Mouse (Mus musculus): ENCODE measurements around the gene Sec23b. TPM values are rescaled to one million over a fixed set of nuclear protein-coding genes. Genes with fewer than 3 reads are reported as not detected.

The Sec23b gene
- total and polyA plus RNA-seq, 2 experiments from 2014 or later = 56.7 to 64.3 TPM

DNA sequence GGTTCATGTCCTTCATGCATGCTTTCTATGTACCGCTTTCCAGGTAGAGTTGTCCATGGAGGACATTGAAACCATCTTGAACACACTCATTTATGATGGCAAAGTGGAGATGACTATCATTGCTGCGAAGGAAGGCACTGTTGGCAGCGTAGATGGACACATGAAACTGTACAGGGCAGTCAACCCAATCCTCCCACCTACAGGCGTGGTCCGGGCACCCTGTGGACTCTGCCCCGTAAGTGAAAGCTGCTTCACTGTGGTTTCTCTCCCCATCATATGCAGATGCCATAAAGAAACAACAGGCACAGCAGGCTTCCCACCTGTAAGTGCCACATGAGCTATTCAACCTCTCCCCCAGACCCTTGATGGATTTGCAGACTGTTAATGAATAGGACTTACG, 18.9 kb upstream of the Sec23b start:
- no peaks in the 10 kb centered on the region for H3K4me1 ChIP-seq (ENCODE audit: insufficient read depth)
- no peak overlapping the region for H3K27ac ChIP-seq (ENCODE audit: low read depth, low read length)
- no peak for ATAC-seq
- H3K9me3 ChIP-seq (ENCODE audit: low read length) = no peaks in the 10 kb centered on the region
- no peak for DNase-seq
- H3K27me3 ChIP-seq (ENCODE audit: insufficient read depth, low read length) = no peaks in the 10 kb centered on the region
- no peak for TF ChIP-seq CTCF (IDR thresholded peaks at IDR 0.05; ENCODE audit: low read depth)
- WGBS = 97% methylated on average over 7 of the region's 7 CpGs
- no peak overlapping the region for H3K4me3 ChIP-seq (ENCODE audit: low read depth, low read length)
- no peak overlapping the region for H3K9ac ChIP-seq
- no peak overlapping the region for H3K4me2 ChIP-seq (ENCODE audit: low read depth)
- H3K36me3 ChIP-seq (ENCODE audit: insufficient read depth) = peaks cover 65% of the 10 kb centered on the region

GRCm38 (mm10) chr2:144541246-144541645, 14.8 kb upstream of the Sec23b start:
- WGBS = 93% methylated on average over 4 of the region's 4 CpGs
- DNase-seq = peak; percentile 3
- Histone ChIP-seq H3K4me1 (ENCODE audit: insufficient read depth) (no peaks in the 10 kb centered on the region), H3K4me3 (ENCODE audit: low read depth, low read length) (no peak overlapping the region), H3K4me2 (ENCODE audit: low read depth) (no peak overlapping the region), H3K27me3 (ENCODE audit: insufficient read depth, low read length) (no peaks in the 10 kb centered on the region), H3K9me3 (ENCODE audit: low read length) (no peaks in the 10 kb centered on the region), H3K36me3 (ENCODE audit: insufficient read depth) (peaks cover 59% of the 10 kb centered on the region), H3K27ac (ENCODE audit: low read depth, low read length) (no peak overlapping the region), H3K9ac (no peak overlapping the region)
- TF ChIP-seq CTCF (IDR thresholded peaks at IDR 0.05; ENCODE audit: low read depth) = peak; percentile 34; the same call in 1 of the 2 replicates
- ATAC-seq = no peak

DNA sequence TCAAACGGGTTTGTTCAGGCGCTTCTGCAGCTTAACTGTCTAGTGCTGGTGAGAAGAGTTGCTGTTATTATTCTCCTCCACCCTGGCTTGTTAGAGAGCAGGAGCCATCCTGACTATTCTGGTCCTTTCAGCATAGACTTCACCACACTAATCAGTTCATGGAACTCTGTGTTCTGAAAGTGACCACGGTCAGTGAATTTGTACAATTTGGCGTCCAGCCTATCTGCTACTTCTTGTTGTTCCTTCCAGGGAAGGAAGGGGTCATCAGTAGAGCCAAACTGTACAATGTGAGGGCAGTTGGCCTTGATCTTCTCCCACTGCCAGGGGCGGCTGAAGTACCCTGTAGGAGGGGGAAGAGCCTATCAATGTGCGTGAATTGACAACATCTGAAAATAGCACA, 12.4 kb upstream of the Sec23b start:
- H3K36me3 ChIP-seq (ENCODE audit: insufficient read depth) = peaks cover 46% of the 10 kb centered on the region
- DNase-seq (no peak), ATAC-seq (no peak)
- no peaks in the 10 kb centered on the region for H3K4me1 ChIP-seq (ENCODE audit: insufficient read depth)
- TF ChIP-seq CTCF (IDR thresholded peaks at IDR 0.05; ENCODE audit: low read depth) = no peak
- no peak overlapping the region for H3K4me2 ChIP-seq (ENCODE audit: low read depth)
- H3K27me3 ChIP-seq (ENCODE audit: insufficient read depth, low read length) = no peaks in the 10 kb centered on the region
- H3K27ac ChIP-seq (ENCODE audit: low read depth, low read length) = no peak overlapping the region
- no peaks in the 10 kb centered on the region for H3K9me3 ChIP-seq (ENCODE audit: low read length)
- 91% methylated on average over 6 of the region's 6 CpGs for WGBS
- no peak overlapping the region for H3K9ac ChIP-seq
- no peak overlapping the region for H3K4me3 ChIP-seq (ENCODE audit: low read depth, low read length)

- Histone ChIP-seq H3K27me3 (ENCODE audit: insufficient read depth, low read length) (no peaks in the 10 kb centered on the region), H3K9ac (no peak overlapping the region), H3K27ac (ENCODE audit: low read depth, low read length) (no peak overlapping the region), H3K4me1 (ENCODE audit: insufficient read depth) (no peaks in the 10 kb centered on the region), H3K4me3 (ENCODE audit: low read depth, low read length) (no peak overlapping the region), H3K36me3 (ENCODE audit: insufficient read depth) (peaks cover 36% of the 10 kb centered on the region), H3K9me3 (ENCODE audit: low read length) (no peaks in the 10 kb centered on the region), H3K4me2 (ENCODE audit: low read depth) (no peak overlapping the region)
- DNase-seq = no peak
- no peak for TF ChIP-seq CTCF (IDR thresholded peaks at IDR 0.05; ENCODE audit: low read depth)
- no peak for ATAC-seq
- WGBS = 69% methylated on average over 6 of the region's 6 CpGs
Observed at GRCm38 (mm10) chr2:144544630-144545029, 11.4 kb upstream of the Sec23b start.

GRCm38 (mm10) chr2:144545061-144545460, 11.0 kb upstream of the Sec23b start:
- peaks cover 33% of the 10 kb centered on the region for H3K36me3 ChIP-seq (ENCODE audit: insufficient read depth)
- no peaks in the 10 kb centered on the region for H3K27me3 ChIP-seq (ENCODE audit: insufficient read depth, low read length)
- H3K4me3 ChIP-seq (ENCODE audit: low read depth, low read length) = no peak overlapping the region
- no peak overlapping the region for H3K27ac ChIP-seq (ENCODE audit: low read depth, low read length)
- no peak overlapping the region for H3K4me2 ChIP-seq (ENCODE audit: low read depth)
- WGBS = 84% methylated on average over 2 of the region's 2 CpGs
- TF ChIP-seq CTCF (IDR thresholded peaks at IDR 0.05; ENCODE audit: low read depth) = no peak
- no peak overlapping the region for H3K9ac ChIP-seq
- peaks cover 3% of the 10 kb centered on the region; the same call in 1 of the 2 replicates for H3K4me1 ChIP-seq (ENCODE audit: insufficient read depth)
- DNase-seq = no peak
- H3K9me3 ChIP-seq (ENCODE audit: low read length) = no peaks in the 10 kb centered on the region
- no peak for ATAC-seq

DNA sequence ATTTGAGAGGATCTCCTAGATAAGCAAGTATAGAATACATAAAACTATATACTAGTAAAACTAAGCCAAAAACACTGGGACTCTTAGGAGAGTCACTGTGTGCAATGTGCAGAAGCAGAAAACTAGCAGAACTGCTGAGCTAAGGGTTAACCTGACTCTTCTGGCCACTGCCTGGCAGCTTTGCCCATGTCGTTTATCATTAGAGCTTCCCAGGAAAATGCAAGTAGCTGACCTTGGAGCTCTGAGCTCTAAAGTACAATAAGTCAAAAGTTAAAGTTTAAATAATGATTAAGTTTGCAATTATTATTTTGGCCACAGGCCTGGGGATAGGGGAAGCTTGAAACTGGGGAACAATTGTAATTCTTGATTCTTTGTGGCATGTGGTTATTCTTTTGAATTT, 10.5 kb upstream of the Sec23b start:
- Histone ChIP-seq H3K27me3 (ENCODE audit: insufficient read depth, low read length) (no peaks in the 10 kb centered on the region), H3K27ac (ENCODE audit: low read depth, low read length) (no peak overlapping the region), H3K4me3 (ENCODE audit: low read depth, low read length) (no peak overlapping the region), H3K4me1 (ENCODE audit: insufficient read depth) (peaks cover 3% of the 10 kb centered on the region; the same call in 1 of the 2 replicates), H3K9ac (no peak overlapping the region), H3K4me2 (ENCODE audit: low read depth) (no peak overlapping the region), H3K36me3 (ENCODE audit: insufficient read depth) (peaks cover 33% of the 10 kb centered on the region), H3K9me3 (ENCODE audit: low read length) (no peaks in the 10 kb centered on the region)
- TF ChIP-seq CTCF (IDR thresholded peaks at IDR 0.05; ENCODE audit: low read depth) = no peak
- WGBS = 50% methylated on average over 1 of the region's 1 CpGs
- no peak for ATAC-seq
- no peak for DNase-seq

DNA sequence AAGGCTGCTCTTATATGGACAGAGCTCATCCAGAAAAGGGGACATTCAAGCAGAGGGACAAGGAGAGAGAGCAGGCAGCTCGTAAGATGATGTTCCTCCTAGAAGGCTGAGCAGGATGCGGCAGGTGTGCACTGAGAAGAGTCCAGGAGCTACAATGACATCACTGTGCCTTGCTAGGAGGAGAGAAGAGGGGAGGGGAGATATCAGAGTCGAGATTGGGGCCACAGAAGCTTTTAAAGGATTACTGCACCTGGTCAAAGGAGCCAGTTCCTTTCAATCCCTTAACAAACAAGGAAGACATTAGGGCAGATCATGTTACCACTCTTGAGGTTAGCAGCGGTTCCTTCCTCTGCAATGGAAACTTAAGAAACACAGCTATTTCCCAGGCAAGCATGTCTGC, 8.5 kb upstream of the Sec23b start:
- WGBS = 82% methylated on average over 4 of the region's 4 CpGs
- Histone ChIP-seq H3K9ac (no peak overlapping the region), H3K27ac (ENCODE audit: low read depth, low read length) (no peak overlapping the region), H3K4me2 (ENCODE audit: low read depth) (no peak overlapping the region), H3K9me3 (ENCODE audit: low read length) (no peaks in the 10 kb centered on the region), H3K36me3 (ENCODE audit: insufficient read depth) (peaks cover 30% of the 10 kb centered on the region), H3K4me3 (ENCODE audit: low read depth, low read length) (no peak overlapping the region), H3K27me3 (ENCODE audit: insufficient read depth, low read length) (no peaks in the 10 kb centered on the region), H3K4me1 (ENCODE audit: insufficient read depth) (peaks cover 3% of the 10 kb centered on the region; the same call in 1 of the 2 replicates)
- ATAC-seq (no peak), DNase-seq (no peak)
- TF ChIP-seq CTCF (IDR thresholded peaks at IDR 0.05; ENCODE audit: low read depth) = no peak
